Mouse (Mus musculus) CH12.LX (cell line): ENCODE measurements at regions not wholly inside any gene's neighbourhood (a gene's known extent, or its start where the extent isn't known, plus 50 kb on each side); places are given as distances from the start of the nearest gene placed in this dataset.

ENCODE experiments used
- DNase-seq: peaks from one replicate; pipeline ENCODE4 v3.0.0-alpha.2; 2013; ENCODE audit errors: extremely low read depth
- H3K27ac ChIP-seq: 2 replicates; pipeline ENCODE4 v1.5.1; 2012; ENCODE audit warnings: low read depth, mild to moderate bottlenecking, control low read depth, moderate library complexity; ENCODE audit not compliant: insufficient read depth
- H3K27me3 ChIP-seq: replicated peaks from 2 replicates; pipeline ENCODE3; 2012; ENCODE audit warnings: inconsistent platforms
- H3K36me3 ChIP-seq, 2 experiments: replicated peaks in 1 of 2; 2 replicates each; pipeline versions ENCODE3 to v1.6.1; 2012; ENCODE audit warnings: inconsistent platforms in 1 of 2, low read length in 1 of 2, mild to moderate bottlenecking in 1 of 2, mixed read lengths in 1 of 2, moderate library complexity in 1 of 2; ENCODE audit not compliant: control insufficient read depth in 1 of 2, insufficient read depth in 1 of 2
- H3K4me1 ChIP-seq, 2 experiments: 2 replicates each; pipeline ENCODE4 v1.6.1; 2012; ENCODE audit warnings: inconsistent platforms in 1 of 2, moderate library complexity in 1 of 2; ENCODE audit not compliant: insufficient read depth in 2 of 2, control insufficient read depth in 1 of 2
- H3K4me2 ChIP-seq: 2 replicates; pipeline ENCODE4 v1.6.1; 2012; ENCODE audit warnings: low read depth, mild to moderate bottlenecking, control low read depth; ENCODE audit not compliant: poor library complexity, insufficient read depth, severe bottlenecking
- H3K4me3 ChIP-seq, 3 experiments: fragments of 150-350 bp in 1 of 3; sonication (generic) in 1 of 3; replicated peaks in 1 of 3; 2 replicates each; pipeline versions ENCODE3 to v1.5.1; 2011 to 2012; ENCODE audit warnings: low read depth in 2 of 3, low read length in 2 of 3, mild to moderate bottlenecking in 2 of 3, moderate library complexity in 2 of 3, control low read depth in 1 of 3, improper control_type of control experiment in 1 of 3, inconsistent platforms in 1 of 3, mixed read lengths in 1 of 3; ENCODE audit not compliant: poor library complexity in 1 of 3
- H3K79me2 ChIP-seq: replicated peaks from 2 replicates; pipeline ENCODE4 v1.6.1; 2012; ENCODE audit warnings: mild to moderate bottlenecking, moderate library complexity; ENCODE audit not compliant: control insufficient read depth, poor library complexity, insufficient read depth, severe bottlenecking; ENCODE audit errors: extremely low read depth
- H3K9ac ChIP-seq: 2 replicates; pipeline ENCODE4 v1.6.1; 2012; ENCODE audit warnings: low read depth, mild to moderate bottlenecking, control low read depth, moderate library complexity; ENCODE audit not compliant: insufficient read depth
- H3K9me3 ChIP-seq: replicated peaks from 2 replicates; pipeline ENCODE3; 2012; ENCODE audit warnings: low read length, inconsistent platforms, mixed read lengths
- BHLHE40 ChIP-seq: IDR thresholded peaks from 2 replicates; pipeline ENCODE4 v1.6.1; 2011; ENCODE audit warnings: mild to moderate bottlenecking, low read depth, low read length, improper control_type of control experiment
- CHD2 ChIP-seq: IDR thresholded peaks from 2 replicates; pipeline ENCODE4 v1.6.1; 2011; ENCODE audit warnings: low read length, improper control_type of control experiment
- CTCF ChIP-seq, 2 experiments: IDR thresholded peaks in 1 of 2; conservative IDR thresholded peaks in 1 of 2; 2 replicates each; pipeline ENCODE4 v1.5.1; 2011 to 2012; ENCODE audit warnings: low read depth in 2 of 2, low read length in 2 of 2, improper control_type of control experiment in 1 of 2, inconsistent platforms in 1 of 2, mild to moderate bottlenecking in 1 of 2, moderate library complexity in 1 of 2
- EP300 ChIP-seq: IDR thresholded peaks from 2 replicates; pipeline ENCODE4 v1.6.1; 2011; ENCODE audit warnings: low read length, improper control_type of control experiment
- GABPA ChIP-seq: IDR thresholded peaks from 2 replicates; pipeline ENCODE4 v1.6.1; 2012; ENCODE audit warnings: low read depth, low read length, improper control_type of control experiment, inconsistent platforms; ENCODE audit not compliant: insufficient replicate concordance
- IRF4 ChIP-seq: IDR thresholded peaks from 2 replicates; pipeline ENCODE4 v1.6.1; 2014; ENCODE audit warnings: low read depth, mild to moderate bottlenecking, inconsistent platforms, low read length, improper control_type of control experiment
- JUND ChIP-seq: conservative IDR thresholded peaks from 2 replicates; pipeline ENCODE4 v1.6.1; 2011; ENCODE audit warnings: low read depth, low read length, improper control_type of control experiment
- MAX ChIP-seq: IDR thresholded peaks from 2 replicates; pipeline ENCODE4 v1.6.1; 2011; ENCODE audit warnings: low read length, improper control_type of control experiment
- MEF2A ChIP-seq: IDR thresholded peaks from 2 replicates; pipeline ENCODE4 v1.6.1; 2014; ENCODE audit warnings: low read depth, mild to moderate bottlenecking, inconsistent platforms, low read length, improper control_type of control experiment, borderline replicate concordance
- MXI1 ChIP-seq: IDR thresholded peaks from 2 replicates; pipeline ENCODE4 v1.6.1; 2011; ENCODE audit warnings: mild to moderate bottlenecking, low read depth, low read length, improper control_type of control experiment
- NRF1 ChIP-seq: IDR thresholded peaks from 2 replicates; pipeline ENCODE4 v1.6.1; 2014; ENCODE audit warnings: low read depth, mild to moderate bottlenecking, inconsistent platforms, low read length, improper control_type of control experiment, moderate library complexity
- POLR2AphosphoS2 ChIP-seq: IDR thresholded peaks from 2 replicates; pipeline ENCODE4 v1.6.1; 2011; ENCODE audit warnings: low read depth, low read length, improper control_type of control experiment
- RCOR1 ChIP-seq: conservative IDR thresholded peaks from 2 replicates; pipeline ENCODE4 v1.6.1; 2012; ENCODE audit warnings: low read depth, mild to moderate bottlenecking, inconsistent platforms, low read length, improper control_type of control experiment
- SMC3 ChIP-seq: IDR thresholded peaks from 2 replicates; pipeline ENCODE4 v1.6.1; 2011; ENCODE audit warnings: low read depth, low read length, improper control_type of control experiment
- TBP ChIP-seq: conservative IDR thresholded peaks from 2 replicates; pipeline ENCODE4 v1.6.1; 2011; ENCODE audit warnings: low read depth, low read length, improper control_type of control experiment
- TCF12 ChIP-seq: IDR thresholded peaks from 2 replicates; pipeline ENCODE4 v1.6.1; 2014; ENCODE audit warnings: low read depth, mild to moderate bottlenecking, inconsistent platforms, low read length, improper control_type of control experiment
- USF1 ChIP-seq: IDR thresholded peaks from 2 replicates; pipeline ENCODE4 v1.6.1; 2014; ENCODE audit warnings: low read depth, mild to moderate bottlenecking, inconsistent platforms, low read length, improper control_type of control experiment
- USF2 ChIP-seq: conservative IDR thresholded peaks from 2 replicates; pipeline ENCODE4 v1.6.1; 2011; ENCODE audit warnings: low read depth, low read length, improper control_type of control experiment
- ZC3H11A ChIP-seq: IDR thresholded peaks from 2 replicates; pipeline ENCODE4 v1.6.1; 2012; ENCODE audit warnings: low read depth, mild to moderate bottlenecking, inconsistent platforms, low read length, improper control_type of control experiment
- dilution Hi-C: fragments of 300-500 bp; cut with MboI; formaldehyde crosslinking; loops from 2 replicates; pipeline ENCODE4 v1.14.3; 2020; ENCODE audit warnings: low sequenced_read_pairs; ENCODE audit not compliant: extremely low pct_unique_long_range_greater_than_20kb, extremely low pct_ligation_motif_present
- in situ Hi-C: fragments of 300-500 bp; cut with MboI; formaldehyde crosslinking; loops from 3 replicates; pipeline ENCODE4 v1.14.3; 2019; ENCODE audit warnings: low sequenced_read_pairs, low pct_ligation_motif_present, low pct_unique_long_range_greater_than_20kb, mixed read lengths

DNA sequence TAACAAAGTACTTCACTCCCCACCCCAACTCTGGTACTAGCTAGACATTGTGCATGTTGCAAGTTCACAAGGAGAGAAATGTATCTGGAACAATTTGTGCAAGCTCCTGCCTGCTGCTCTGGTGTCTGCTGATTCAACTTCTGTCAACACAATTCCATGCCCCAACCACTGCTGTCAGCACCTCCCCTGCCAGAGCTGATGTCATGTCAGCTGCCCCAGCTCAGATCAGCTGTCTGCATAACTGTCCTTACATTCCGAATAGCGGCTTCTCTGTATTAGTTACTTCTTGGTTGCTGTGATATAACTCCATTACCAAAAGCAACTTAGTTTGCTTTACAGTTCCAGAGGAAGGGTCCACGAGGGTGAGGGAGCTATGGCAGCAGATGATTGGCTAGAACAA is 196.0 kb downstream of the Sec61b start:
- Histone ChIP-seq H3K4me2 (no peak overlapping the region), H3K79me2 (no peaks in the 10 kb centered on the region), H3K4me1 (no peaks in the 10 kb centered on the region), H3K36me3 (no peaks in the 10 kb centered on the region), H3K27me3 (no peaks in the 10 kb centered on the region), H3K9me3 (no peaks in the 10 kb centered on the region), H3K9ac (no peak overlapping the region), H3K27ac (no peak overlapping the region), H3K4me3 (no peak overlapping the region)
- TF ChIP-seq EP300, result no peak
- TF ChIP-seq TBP, result no peak
- DNase-seq, result no peak
- in situ Hi-C loops (no loop called here), dilution Hi-C loops (no loop called here)

DNA sequence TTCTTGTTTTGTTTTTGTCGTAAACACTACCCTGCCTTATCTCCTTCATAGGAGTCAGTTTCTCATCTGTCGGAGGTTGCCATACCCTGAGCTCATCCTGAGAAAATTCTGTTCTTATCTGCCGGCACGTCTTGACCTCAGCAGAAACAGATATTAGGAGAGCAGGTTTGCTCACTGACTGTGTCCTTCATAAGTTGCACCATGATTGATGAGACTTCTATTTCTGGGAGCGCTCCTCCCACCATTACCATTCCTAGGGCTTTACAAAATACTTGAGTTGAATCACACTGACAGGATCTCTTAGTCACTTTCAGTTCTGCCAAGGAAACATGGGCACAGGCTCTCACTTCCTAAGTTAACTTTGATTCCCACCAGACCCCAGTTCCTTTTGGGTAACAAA is 196.9 kb downstream of the Sec61b start:
- in situ Hi-C loops, result no loop called here
- H3K4me2 ChIP-seq, result no peak overlapping the region
- H3K27ac ChIP-seq, result no peak overlapping the region
- no peak overlapping the region for H3K9ac ChIP-seq
- TF ChIP-seq BHLHE40, result no peak
- TF ChIP-seq TCF12, result no peak
- no peak for TF ChIP-seq USF2
- no peak for TF ChIP-seq ZC3H11A
- no peak for TF ChIP-seq POLR2AphosphoS2
- no peak for TF ChIP-seq NRF1
- TF ChIP-seq GABPA, result no peak
- TF ChIP-seq USF1, result no peak
- TF ChIP-seq IRF4, result no peak
- no peak for TF ChIP-seq SMC3
- no peak for TF ChIP-seq MEF2A
- no peak for TF ChIP-seq CTCF (conservative IDR thresholded peaks at IDR 0.05 in 1 of 2, IDR thresholded peaks at IDR 0.05 in 1 of 2; ENCODE audit: low read depth in 2 of 2, low read length in 2 of 2)
- TF ChIP-seq RCOR1, result no peak
- TF ChIP-seq MAX, result no peak
- no peak overlapping the region for H3K4me3 ChIP-seq
- no peaks in the 10 kb centered on the region for H3K79me2 ChIP-seq
- no peaks in the 10 kb centered on the region for H3K36me3 ChIP-seq
- H3K27me3 ChIP-seq, result no peaks in the 10 kb centered on the region
- DNase-seq, result no peak
- H3K4me1 ChIP-seq, result no peaks in the 10 kb centered on the region
- no peaks in the 10 kb centered on the region for H3K9me3 ChIP-seq
- dilution Hi-C loops, result no loop called here

DNA sequence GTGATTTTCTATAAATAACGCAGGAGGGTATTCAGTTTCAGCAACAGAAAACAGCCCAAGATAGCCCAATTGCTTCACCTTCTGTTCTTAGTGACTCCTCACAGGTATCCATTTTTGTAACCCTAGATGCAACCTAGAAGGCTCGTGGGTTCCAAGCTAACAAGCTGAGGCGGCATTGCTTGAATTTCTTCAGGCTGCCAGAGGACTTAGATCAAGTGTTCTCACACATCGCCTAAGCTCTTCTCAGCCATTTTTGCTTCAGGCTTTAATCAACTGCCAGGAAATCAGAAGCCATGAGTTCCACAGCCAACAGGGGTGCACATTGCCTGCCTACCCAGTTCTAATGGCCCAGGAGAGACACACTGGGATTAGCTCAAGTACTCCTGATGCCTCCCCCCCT is 206.7 kb downstream of the Sec61b start:
- H3K4me3 ChIP-seq, result no peak overlapping the region
- dilution Hi-C loops, result no loop called here
- no peaks in the 10 kb centered on the region for H3K36me3 ChIP-seq
- no peaks in the 10 kb centered on the region for H3K9me3 ChIP-seq
- TF ChIP-seq CTCF (conservative IDR thresholded peaks at IDR 0.05 in 1 of 2, IDR thresholded peaks at IDR 0.05 in 1 of 2; ENCODE audit: low read depth in 2 of 2, low read length in 2 of 2) (no peak), CHD2 (no peak), MXI1 (no peak), JUND (no peak), RCOR1 (no peak)
- TF ChIP-seq, all 38 proteins: peak for 0
- Histone ChIP-seq H3K79me2 (no peaks in the 10 kb centered on the region), H3K4me1 (no peaks in the 10 kb centered on the region), H3K9ac (no peak overlapping the region), H3K27me3 (no peaks in the 10 kb centered on the region), H3K27ac (no peak overlapping the region), H3K4me2 (no peak overlapping the region)
- in situ Hi-C loops, result no loop called here
- no peak for DNase-seq
